In the genomic region with DNA sequence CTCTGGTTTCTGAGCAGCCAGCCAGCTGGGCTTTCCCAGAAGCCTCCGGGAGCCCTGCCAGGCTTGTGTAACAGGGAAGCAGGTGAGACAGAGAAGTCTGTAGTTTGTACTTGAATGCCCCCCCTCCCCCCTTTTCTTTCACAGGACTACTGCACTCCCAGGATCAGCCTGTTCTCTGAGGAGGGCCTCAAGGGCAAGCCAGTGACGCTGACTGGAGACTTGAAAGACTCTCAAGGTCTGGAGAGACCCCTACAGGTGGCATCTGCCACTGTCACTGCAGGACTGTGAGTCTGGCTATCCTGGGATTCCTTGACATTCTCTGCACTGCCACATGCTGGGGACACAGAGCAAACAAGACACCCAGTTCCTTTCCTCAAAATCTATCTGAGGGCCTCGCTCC, we compare ENCODE assay signal across 9 mouse cellular contexts. TPM values are rescaled to one million over a fixed set of nuclear protein-coding genes. Genes with fewer than 3 reads are reported as not detected.
DNase-seq lines count a peak whose midpoint lies in the region; ATAC-seq and TF ChIP-seq lines count a peak whose summit lies in the region.
"Had no signal": no experiment of that assay in that cellular context is flagged by ENCODE, and none has a peak within 500 bp of the region (broad histone marks: within the 10 kb centered on the region; RNA-seq: fewer than 3 reads in every experiment).

No protein-coding gene starts in this region.

- 30% methylated on average over 3 of the region's 3 CpGs for WGBS in intestine, postnatal 0 days
- 21% methylated on average over 3 of the region's 3 CpGs for WGBS in intestine, embryonic 15.5 days
- 23% methylated on average over 3 of the region's 3 CpGs for WGBS in liver, postnatal 0 days (ENCODE audit: insufficient replicate concordance)

- peak; percentile 95 for DNase-seq in R1 (ENCODE audit: low read depth, low spot score)
- peak; percentile 90 for DNase-seq in embryo, embryonic 11 days
- peak; percentile 71 for DNase-seq in kidney, adult 11 months
- DNase-seq in liver, postnatal 0 days = no peak
- DNase-seq in right cerebral cortex, postnatal 10 days (ENCODE audit: low spot score in 2 of 2) = peak; percentile 55 to 66

- H3K4me1 ChIP-seq in intestine, postnatal 0 days (replicated peaks; ENCODE audit: control insufficient read depth, insufficient read depth, low read length) = no peaks in the 10 kb centered on the region
- H3K4me1 ChIP-seq in intestine, embryonic 15.5 days (replicated peaks) = peaks cover 18% of the 10 kb centered on the region
- H3K4me1 ChIP-seq in liver, postnatal 0 days (ENCODE audit: insufficient read depth) = peaks cover 13% of the 10 kb centered on the region

- H3K27me3 ChIP-seq in intestine, postnatal 0 days (replicated peaks; ENCODE audit: control insufficient read depth, insufficient read depth, low read length) = no peaks in the 10 kb centered on the region
- H3K27me3 ChIP-seq in intestine, embryonic 15.5 days (replicated peaks) = no peaks in the 10 kb centered on the region
- H3K27me3 ChIP-seq in liver, postnatal 0 days (ENCODE audit: insufficient read depth, low read length) = no peaks in the 10 kb centered on the region

- peak; percentile 84 for TF ChIP-seq CTCF in intestine, postnatal 0 days (IDR thresholded peaks at IDR 0.05; ENCODE audit: low read depth)
- TF ChIP-seq CTCF in liver, postnatal 0 days (IDR thresholded peaks at IDR 0.05; ENCODE audit: low read depth) = peak; percentile 66

- peaks cover 21% of the 10 kb centered on the region; the same call in 1 of the 2 replicates for H3K36me3 ChIP-seq in intestine, postnatal 0 days (ENCODE audit: control insufficient read depth, insufficient read depth)
- no peaks in the 10 kb centered on the region for H3K36me3 ChIP-seq in intestine, embryonic 15.5 days
- H3K36me3 ChIP-seq in liver, postnatal 0 days (replicated peaks; ENCODE audit: insufficient read depth, low read length) = no peaks in the 10 kb centered on the region
- H3K36me3 ChIP-seq: neural tube, embryonic 12.5 days had no signal

- no peaks in the 10 kb centered on the region for H3K9me3 ChIP-seq in intestine, postnatal 0 days (ENCODE audit: control insufficient read depth)
- no peaks in the 10 kb centered on the region for H3K9me3 ChIP-seq in intestine, embryonic 15.5 days
- H3K9me3 ChIP-seq in liver, postnatal 0 days (ENCODE audit: low read length) = no peaks in the 10 kb centered on the region
- H3K9me3 ChIP-seq: neural tube, embryonic 12.5 days had no signal

- H3K4me3 ChIP-seq in intestine, postnatal 0 days (ENCODE audit: low read depth, low read length) = no peak overlapping the region
- no peak overlapping the region for H3K4me3 ChIP-seq in intestine, embryonic 15.5 days (replicated peaks)
- no peak overlapping the region for H3K4me3 ChIP-seq in liver, postnatal 0 days (ENCODE audit: low read depth, low read length)
- H3K4me3 ChIP-seq: neural tube, embryonic 12.5 days had no signal

- no peak overlapping the region for H3K9ac ChIP-seq in intestine, postnatal 0 days (ENCODE audit: low read depth, low read length)
- H3K9ac ChIP-seq in intestine, embryonic 15.5 days = no peak overlapping the region
- no peak overlapping the region for H3K9ac ChIP-seq in liver, postnatal 0 days (replicated peaks)
- H3K9ac ChIP-seq: neural tube, embryonic 12.5 days had no signal

- peak; percentile 23; the same call in 1 of the 2 replicates for ATAC-seq in intestine, postnatal 0 days
- no peak for ATAC-seq in intestine, embryonic 15.5 days
- ATAC-seq in liver, postnatal 0 days = no peak
- no peak for ATAC-seq in inflammation-experienced regulatory T-cells, adult 6 months

- TF ChIP-seq EP300 in liver, postnatal 0 days (IDR thresholded peaks at IDR 0.05; ENCODE audit: low read depth) = no peak

- H3K27ac ChIP-seq in intestine, postnatal 0 days (ENCODE audit: low read depth, low read length) = no peak overlapping the region
- H3K27ac ChIP-seq in intestine, embryonic 15.5 days = no peak overlapping the region
- no peak overlapping the region for H3K27ac ChIP-seq in liver, postnatal 0 days (ENCODE audit: low read depth)
- H3K27ac ChIP-seq: neural tube, embryonic 12.5 days had no signal

- no peak overlapping the region for H3K4me2 ChIP-seq in intestine, postnatal 0 days (replicated peaks; ENCODE audit: low read depth)
- H3K4me2 ChIP-seq in intestine, embryonic 15.5 days (replicated peaks) = no peak overlapping the region
- H3K4me2 ChIP-seq in liver, postnatal 0 days (ENCODE audit: low read depth, low read length) = no peak overlapping the region
- H3K4me2 ChIP-seq: neural tube, embryonic 12.5 days had no signal

RNA-seq across cellular contexts. Expression of a gene that starts 16.2 kb away (rescaled TPM):
- polyA plus RNA-seq in intestine, postnatal 0 days (2015; fragmentation: Nextera tagmentation; extraction: Ambion mirVana) = 28.7 and 31.2 TPM in 2 replicates
- polyA plus RNA-seq in intestine, embryonic 15.5 days (2015; fragmentation: Nextera tagmentation; extraction: Ambion mirVana) = 27.0 and 29.7 TPM in 2 replicates
- polyA plus RNA-seq in liver, postnatal 0 days (2015; fragmentation: Nextera tagmentation; extraction: Ambion mirVana) = 114 and 125 TPM in 2 replicates
- polyA plus RNA-seq in inflammation-experienced regulatory T-cells, adult 6 months (2017; shearing (Covaris generic)) = 1,000 to 10,000 TPM; 2,728 to 3,832 (median 3,666) TPM

RNA-seq across cellular contexts. Expression of a gene that starts 18.1 kb away (rescaled TPM):
- 17.9 and 22.5 TPM in 2 replicates for polyA plus RNA-seq in intestine, postnatal 0 days (2015; fragmentation: Nextera tagmentation; extraction: Ambion mirVana)
- polyA plus RNA-seq in intestine, embryonic 15.5 days (2015; fragmentation: Nextera tagmentation; extraction: Ambion mirVana) = 14.9 and 16.6 TPM in 2 replicates
- polyA plus RNA-seq in liver, postnatal 0 days (2015; fragmentation: Nextera tagmentation; extraction: Ambion mirVana) = 0.69 and 1.4 TPM in 2 replicates
- polyA plus RNA-seq in inflammation-experienced regulatory T-cells, adult 6 months (2017; shearing (Covaris generic)) = 10 to 100 TPM; 10.8 to 23.3 (median 14.1) TPM

RNA-seq across cellular contexts. Expression of a gene that starts 23.7 kb away (rescaled TPM):
- 0.88 and 1.5 TPM in 2 replicates for polyA plus RNA-seq in intestine, postnatal 0 days (2015; fragmentation: Nextera tagmentation; extraction: Ambion mirVana)
- 4.4 and 6.0 TPM in 2 replicates for polyA plus RNA-seq in intestine, embryonic 15.5 days (2015; fragmentation: Nextera tagmentation; extraction: Ambion mirVana)
- polyA plus RNA-seq in liver, postnatal 0 days (2015; fragmentation: Nextera tagmentation; extraction: Ambion mirVana) = 0.88 and 0.99 TPM in 2 replicates
- polyA plus RNA-seq in inflammation-experienced regulatory T-cells, adult 6 months (2017; shearing (Covaris generic)) = 10 to 100 TPM; 36.2 to 54.5 (median 36.5) TPM

RNA-seq across cellular contexts. Expression of a gene that starts 25.1 kb away (rescaled TPM):
- not detected in 2 replicates for polyA plus RNA-seq in intestine, postnatal 0 days (2015; fragmentation: Nextera tagmentation; extraction: Ambion mirVana)
- not detected in 2 replicates for polyA plus RNA-seq in intestine, embryonic 15.5 days (2015; fragmentation: Nextera tagmentation; extraction: Ambion mirVana)
- not detected in 2 replicates for polyA plus RNA-seq in liver, postnatal 0 days (2015; fragmentation: Nextera tagmentation; extraction: Ambion mirVana)
- polyA plus RNA-seq in inflammation-experienced regulatory T-cells, adult 6 months (2017; shearing (Covaris generic)) = 1 to 10 TPM in 1 of 3 experiments, under 1 TPM in 2; 0.80 to 1.1 (median 0.94) TPM
- polyA plus RNA-seq: neural tube, embryonic 12.5 days had no signal

RNA-seq across cellular contexts. Expression of a gene that starts 49.9 kb away (rescaled TPM):
- 503 and 522 TPM in 2 replicates for polyA plus RNA-seq in intestine, postnatal 0 days (2015; fragmentation: Nextera tagmentation; extraction: Ambion mirVana)
- 362 and 375 TPM in 2 replicates for polyA plus RNA-seq in intestine, embryonic 15.5 days (2015; fragmentation: Nextera tagmentation; extraction: Ambion mirVana)
- polyA plus RNA-seq in liver, postnatal 0 days (2015; fragmentation: Nextera tagmentation; extraction: Ambion mirVana) = 198 and 215 TPM in 2 replicates
- polyA plus RNA-seq in inflammation-experienced regulatory T-cells, adult 6 months (2017; shearing (Covaris generic)) = 1,000 to 10,000 TPM in 2 of 3 experiments, 100 to 1,000 TPM in 1; 884 to 1,358 (median 1,179) TPM

Comparison
In these comparisons a context has a peak if more than half of its experiments do, and no peak if none do; other contexts are left out.
1. RNA of a gene that starts 16.2 kb away (polyA plus RNA-seq): 2,728 to 3,832 TPM in inflammation-experienced regulatory T-cells, adult 6 months; 114 to 125 TPM in liver, postnatal 0 days, 28.7 to 31.2 TPM in intestine, postnatal 0 days and 27.0 to 29.7 TPM in intestine, embryonic 15.5 days; every median in the first group is over 10 times any median in the second.